Mouse (Mus musculus) layer of hippocampus, postnatal 10 days (tissue): ENCODE data around the gene Xrn1. TPM values are rescaled to one million over a fixed set of nuclear protein-coding genes. Genes with fewer than 3 reads are reported as not detected.
A peak's percentile ranks its signal among the peaks of the same experiment; 100 is the strongest.
"Not testable (repeated sequence)": the region's sequence is repeated elsewhere in the genome, so short reads cannot be mapped to it uniquely, and the experiment has no call there.

ENCODE experiments used
- DNase-seq, 2 experiments: peaks; one replicate each; pipeline ENCODE4 v3.0.0; 2021; ENCODE audit warnings: low spot score in 2 of 2
- long read RNA-seq: library from polyadenylated mRNA; stranded (forward); transcript quantifications from one replicate; pipeline ENCODE4 v2.0.0, GENCODE M21; 2023
- total RNA-seq, 2 experiments: library from RNA; stranded (reverse); gene quantifications; 2 replicates each; pipeline ENCODE4 v1.2.3; 2021

Xrn1 gene
- total RNA-seq: 10 to 100 TPM; 34.0 to 36.3 TPM
- long read RNA-seq, partial matches to known transcripts: 0 of 4 reads
- long read RNA-seq, other reads (novel, unspliced or antisense): 4 of 4 reads

DNA sequence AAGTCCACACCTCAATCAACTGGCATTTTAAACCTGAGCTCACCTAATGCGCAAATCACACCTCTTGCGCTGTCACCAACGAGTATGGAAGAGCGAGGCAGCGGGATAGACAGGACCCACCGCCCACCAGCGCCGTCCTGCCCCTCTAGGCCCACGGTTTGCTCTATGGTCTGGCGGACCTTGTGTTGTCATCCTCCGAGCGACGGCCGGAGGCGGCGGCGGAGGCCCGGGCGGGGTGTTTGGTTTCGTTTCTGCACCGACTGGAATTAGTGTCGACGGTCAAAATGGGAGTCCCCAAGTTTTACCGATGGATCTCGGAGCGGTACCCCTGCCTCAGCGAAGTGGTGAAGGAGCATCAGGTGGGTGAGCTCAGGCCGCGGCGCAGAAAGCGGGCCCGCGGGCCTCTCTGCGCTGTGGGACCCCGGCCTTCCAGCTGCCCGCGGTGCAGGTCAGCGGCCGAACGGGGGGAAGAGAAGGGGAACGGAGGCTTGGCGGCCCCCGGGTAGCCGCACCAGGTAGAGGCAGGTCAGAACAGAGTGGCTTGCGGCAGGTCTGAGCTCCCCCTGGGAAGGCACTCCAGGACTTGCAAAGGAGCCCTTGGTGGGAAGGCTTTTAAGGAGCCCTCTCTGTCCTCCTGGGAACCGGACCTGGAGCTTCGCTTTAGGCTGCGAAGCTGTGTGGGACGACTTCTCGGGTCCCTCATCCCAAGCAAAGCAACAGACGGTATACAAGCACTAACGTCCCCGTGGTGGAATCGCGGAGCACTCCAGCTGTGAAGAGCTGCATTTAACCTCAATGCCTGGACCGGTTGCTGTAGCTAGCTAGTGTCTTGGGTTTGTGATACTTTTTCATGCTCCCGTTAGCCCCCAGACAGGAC, at the start of gene Xrn1:
Xrn1 (plus strand) TSS at position 176 of the 877 bp plus-strand sequence.
- peak; percentile 90 to 94 for DNase-seq

- DNase-seq: no peak
Observed at GRCm38 (mm10) chr9:95932855-95933254, 21.7 kb upstream of the Xrn1 start.

- no peak for DNase-seq
Observed at GRCm38 (mm10) chr9:95953658-95954057, 902 bp upstream of the Xrn1 start.

DNA sequence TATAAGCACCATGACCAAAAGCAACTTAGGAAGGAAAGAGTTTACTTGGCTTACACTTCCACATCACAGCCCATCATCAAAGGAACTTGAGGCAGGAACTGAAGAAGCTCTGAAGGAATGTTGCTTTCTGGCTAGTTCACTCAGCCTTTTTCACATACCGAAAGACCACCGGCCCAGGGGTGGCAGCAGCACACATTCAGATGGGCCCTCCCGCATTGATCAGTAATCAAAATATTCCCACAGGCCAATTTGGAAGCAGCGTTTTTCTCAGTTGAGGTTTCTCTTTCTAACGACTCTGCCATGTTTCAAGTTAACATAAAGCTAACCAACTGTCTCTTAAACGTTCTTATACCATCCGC, 355 bp upstream of the Xrn1 start:
- DNase-seq: no peak

DNA sequence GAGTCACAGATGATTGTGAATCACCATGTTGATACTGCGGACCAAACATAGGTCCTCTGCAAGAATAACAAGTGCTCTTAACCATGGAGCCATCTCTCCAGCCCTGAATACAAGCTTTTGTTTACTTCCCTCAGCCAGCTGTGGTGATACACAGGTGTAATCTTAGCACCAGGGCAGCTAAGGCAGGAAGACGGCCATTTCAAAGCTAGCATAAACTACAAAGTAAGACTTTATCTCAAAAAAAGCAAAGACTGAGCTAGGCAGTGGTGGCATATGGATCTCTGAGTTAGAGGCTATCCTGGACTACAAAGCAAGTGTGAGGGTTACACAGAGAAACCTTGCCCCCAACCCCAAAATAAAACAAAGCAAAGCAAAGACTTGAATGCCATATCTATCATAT, 3.1 kb downstream of the Xrn1 start:
- no peak for DNase-seq

DNA sequence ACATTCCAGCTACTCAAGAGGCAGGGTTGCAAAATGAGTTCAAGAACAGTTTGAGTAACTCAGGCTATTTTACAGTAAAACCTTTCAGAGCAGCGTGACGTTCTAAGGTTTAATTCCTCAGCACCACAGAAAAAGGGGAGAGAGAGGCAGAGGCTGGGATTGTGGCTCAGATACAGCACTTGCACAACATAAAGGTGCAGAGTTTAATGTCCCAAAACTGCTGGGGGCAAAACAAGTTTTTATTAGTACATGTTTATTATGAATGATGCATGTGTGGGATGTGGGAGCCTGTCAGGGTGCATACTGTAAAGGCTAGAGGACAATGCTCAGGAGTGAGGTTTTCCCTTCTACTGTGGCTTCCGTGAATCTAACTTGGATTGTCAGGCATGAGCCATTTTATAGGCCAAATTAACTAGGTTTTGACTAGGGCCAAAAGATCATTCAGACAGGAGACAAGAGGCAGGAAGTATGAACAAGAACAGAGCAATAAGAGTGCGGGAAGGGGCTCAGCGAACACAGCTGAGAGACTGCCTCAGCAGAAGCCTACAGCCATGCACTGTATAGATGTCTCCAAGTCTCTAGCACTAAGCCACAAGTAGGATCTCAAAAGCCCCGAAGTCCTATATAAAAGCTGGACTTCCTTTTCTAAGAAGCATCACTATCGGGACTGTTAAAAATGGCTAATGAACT, 3.6 kb downstream of the Xrn1 start:
- DNase-seq: no peak

- DNase-seq: not testable (repeated sequence)
Observed at GRCm38 (mm10) chr9:95958731-95959105, 4.2 kb downstream of the Xrn1 start.

GRCm38 (mm10) chr9:95959246-95959645, 4.7 kb downstream of the Xrn1 start:
- DNase-seq: no peak

DNA sequence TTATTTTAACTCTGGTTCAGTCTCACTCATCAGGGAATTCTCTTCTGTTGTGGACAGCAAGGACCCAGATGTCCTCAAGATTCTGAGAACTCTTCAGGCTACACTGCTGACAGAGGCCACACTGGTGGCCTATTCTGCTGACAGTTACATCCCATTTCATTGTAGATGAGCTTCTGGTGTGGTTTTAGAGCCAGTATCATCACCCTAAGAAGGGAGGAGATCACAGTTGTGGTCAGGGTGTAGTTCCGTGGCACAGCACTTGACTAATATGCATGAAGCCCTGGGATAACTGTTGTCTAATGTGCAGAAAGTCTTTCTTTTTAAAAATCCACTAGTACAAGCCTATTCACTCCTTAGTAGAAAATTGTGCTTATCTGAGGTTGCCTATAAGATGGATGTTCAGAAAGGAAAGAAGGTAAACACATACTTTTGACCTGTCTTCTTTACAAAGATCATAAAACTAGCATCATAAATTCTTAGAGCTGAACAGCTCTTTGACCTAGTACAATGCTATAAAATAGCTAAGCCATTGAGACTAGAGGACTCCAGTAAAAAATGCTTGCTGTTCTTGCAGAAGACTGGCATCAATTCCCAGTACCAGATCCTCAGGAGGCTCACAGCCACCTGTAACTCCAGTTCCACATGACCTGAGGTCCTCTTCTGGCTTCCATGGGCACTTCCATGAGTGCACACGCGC, 5.3 kb downstream of the Xrn1 start:
- no peak for DNase-seq

DNA sequence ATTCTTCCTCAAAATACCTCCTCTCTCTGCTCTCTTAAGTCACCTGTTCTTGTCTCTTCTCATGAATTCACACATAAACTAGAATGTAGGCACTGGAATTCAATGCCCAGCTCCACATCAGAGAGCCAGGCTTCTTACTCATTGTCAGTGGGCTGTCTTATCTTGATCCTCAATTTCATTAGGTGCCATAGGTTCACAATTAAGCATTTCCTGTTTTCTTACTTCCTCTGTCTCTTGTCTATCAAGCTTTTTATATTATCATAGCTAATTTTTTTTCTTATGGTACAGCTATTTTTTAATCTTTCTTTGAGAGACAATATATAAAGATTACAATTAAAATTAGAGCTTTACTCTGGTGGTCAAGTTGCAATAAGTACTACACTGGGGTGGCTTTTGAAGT, 6.5 kb downstream of the Xrn1 start:
- DNase-seq: no peak

- no peak for DNase-seq
Observed at GRCm38 (mm10) chr9:95964037-95964436, 9.5 kb downstream of the Xrn1 start.

- DNase-seq: no peak
Observed at GRCm38 (mm10) chr9:95978279-95978678, 23.7 kb downstream of the Xrn1 start.

GRCm38 (mm10) chr9:95979896-95980295, 25.3 kb downstream of the Xrn1 start:
- DNase-seq: no peak

DNA sequence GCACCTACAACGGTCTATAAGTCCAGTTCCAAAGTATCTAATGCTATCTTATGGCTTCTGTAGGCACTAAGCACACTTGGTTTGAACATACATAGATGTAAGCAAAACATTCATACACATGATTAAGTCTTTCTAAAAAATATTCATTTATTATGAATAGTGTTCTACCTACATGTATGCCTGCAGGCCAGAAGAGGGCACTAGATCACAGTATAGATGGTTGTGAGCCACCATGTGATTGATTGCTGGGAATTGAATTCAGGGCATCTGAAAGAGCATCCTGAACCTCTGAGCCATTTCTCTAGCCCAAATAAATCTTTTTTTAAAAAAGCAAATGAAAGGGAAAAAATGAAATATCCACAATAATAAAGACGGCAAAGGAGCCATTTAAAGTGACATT, 37.7 kb downstream of the Xrn1 start:
- no peak for DNase-seq

GRCm38 (mm10) chr9:96004455-96004854, 49.9 kb downstream of the Xrn1 start:
- no peak for DNase-seq

GRCm38 (mm10) chr9:96010664-96011063, 56.1 kb downstream of the Xrn1 start:
- DNase-seq: no peak

DNA sequence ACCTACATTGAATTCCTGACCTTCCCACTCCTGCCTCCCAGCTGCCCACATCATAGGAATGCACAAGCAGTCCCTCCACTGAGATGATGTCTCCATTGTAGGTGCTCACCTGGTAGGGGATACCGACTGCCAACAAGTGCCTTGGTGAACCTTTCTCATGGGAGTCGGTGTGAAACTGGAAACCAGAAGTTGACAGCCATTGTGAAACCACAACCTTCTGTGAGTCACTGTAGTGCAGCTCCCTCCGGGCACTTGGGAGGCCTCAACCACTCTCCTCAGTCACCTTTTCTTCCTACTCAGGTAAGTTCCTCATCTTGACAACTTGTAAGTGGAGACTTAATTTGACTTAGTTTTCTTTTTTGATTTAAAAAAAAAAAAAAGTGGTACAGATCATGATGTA, 69.4 kb downstream of the Xrn1 start:
- DNase-seq: no peak

DNA sequence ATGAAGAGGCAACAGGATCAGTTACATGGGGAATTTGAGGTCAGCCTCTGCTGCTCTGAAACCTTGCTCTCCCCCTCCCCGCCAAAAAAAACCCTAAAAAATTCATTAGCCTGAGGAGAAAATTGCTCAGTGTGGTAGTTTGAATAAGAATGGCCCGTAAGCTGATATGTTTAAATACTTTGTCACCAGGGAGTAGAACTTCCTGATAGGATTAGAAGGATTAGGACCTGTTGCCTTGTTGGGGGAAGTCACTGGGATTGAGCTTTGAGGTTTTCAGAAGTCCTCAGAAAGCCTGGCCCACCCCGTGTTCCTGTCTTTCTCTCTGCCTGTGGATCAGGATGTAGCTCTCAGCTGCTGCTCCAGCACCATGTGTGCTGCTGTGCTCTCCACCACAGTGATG, 73.4 kb downstream of the Xrn1 start:
- DNase-seq: no peak

- DNase-seq: peak; percentile 17 to 22
Observed at GRCm38 (mm10) chr9:96028818-96029217, 74.3 kb downstream of the Xrn1 start.

DNA sequence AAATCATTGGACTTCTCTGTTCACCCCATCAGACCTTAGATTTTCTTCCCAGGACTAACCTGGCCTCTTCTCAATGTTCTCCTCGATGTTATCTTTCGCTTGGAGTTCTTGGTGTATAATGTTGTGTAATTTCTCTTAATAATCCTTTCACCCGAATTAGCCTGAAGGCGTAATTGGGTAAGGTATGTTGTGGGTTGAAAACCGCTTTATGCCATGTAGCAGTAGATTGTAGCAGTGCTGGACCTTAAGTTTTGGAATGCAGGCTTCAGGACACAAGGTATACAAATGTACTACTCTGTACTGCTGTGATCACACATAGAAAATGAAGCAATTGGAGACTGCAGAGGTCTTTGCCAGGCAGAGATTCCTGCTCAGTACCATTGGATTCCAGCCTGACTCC, 75.3 kb downstream of the Xrn1 start:
- DNase-seq: no peak

GRCm38 (mm10) chr9:96035371-96036086, 81.0 kb downstream of the Xrn1 start:
- DNase-seq: no peak
